Mouse (Mus musculus) CH12.LX (cell line): Measurements from ENCODE around the gene Hoxb2. TPM values are rescaled to one million over a fixed set of nuclear protein-coding genes. Genes with fewer than 3 reads are reported as not detected.

ENCODE experiments used
- DNase-seq: peaks from one replicate; pipeline ENCODE4 v3.0.0-alpha.2; 2013; ENCODE audit errors: extremely low read depth
- H3K27ac ChIP-seq: 2 replicates; pipeline ENCODE4 v1.5.1; 2012; ENCODE audit warnings: low read depth, mild to moderate bottlenecking, control low read depth, moderate library complexity; ENCODE audit not compliant: insufficient read depth
- H3K27me3 ChIP-seq: replicated peaks from 2 replicates; pipeline ENCODE3; 2012; ENCODE audit warnings: inconsistent platforms
- H3K36me3 ChIP-seq, 2 experiments: replicated peaks in 1 of 2; 2 replicates each; pipeline versions ENCODE3 to v1.6.1; 2012; ENCODE audit warnings: inconsistent platforms in 1 of 2, low read length in 1 of 2, mild to moderate bottlenecking in 1 of 2, mixed read lengths in 1 of 2, moderate library complexity in 1 of 2; ENCODE audit not compliant: control insufficient read depth in 1 of 2, insufficient read depth in 1 of 2
- H3K4me1 ChIP-seq, 2 experiments: 2 replicates each; pipeline ENCODE4 v1.6.1; 2012; ENCODE audit warnings: inconsistent platforms in 1 of 2, moderate library complexity in 1 of 2; ENCODE audit not compliant: insufficient read depth in 2 of 2, control insufficient read depth in 1 of 2
- H3K4me2 ChIP-seq: 2 replicates; pipeline ENCODE4 v1.6.1; 2012; ENCODE audit warnings: low read depth, mild to moderate bottlenecking, control low read depth; ENCODE audit not compliant: poor library complexity, insufficient read depth, severe bottlenecking
- H3K4me3 ChIP-seq, 3 experiments: fragments of 150-350 bp in 1 of 3; sonication (generic) in 1 of 3; replicated peaks in 1 of 3; 2 replicates each; pipeline versions ENCODE3 to v1.5.1; 2011 to 2012; ENCODE audit warnings: low read depth in 2 of 3, low read length in 2 of 3, mild to moderate bottlenecking in 2 of 3, moderate library complexity in 2 of 3, control low read depth in 1 of 3, improper control_type of control experiment in 1 of 3, inconsistent platforms in 1 of 3, mixed read lengths in 1 of 3; ENCODE audit not compliant: poor library complexity in 1 of 3
- H3K79me2 ChIP-seq: replicated peaks from 2 replicates; pipeline ENCODE4 v1.6.1; 2012; ENCODE audit warnings: mild to moderate bottlenecking, moderate library complexity; ENCODE audit not compliant: control insufficient read depth, poor library complexity, insufficient read depth, severe bottlenecking; ENCODE audit errors: extremely low read depth
- H3K9ac ChIP-seq: 2 replicates; pipeline ENCODE4 v1.6.1; 2012; ENCODE audit warnings: low read depth, mild to moderate bottlenecking, control low read depth, moderate library complexity; ENCODE audit not compliant: insufficient read depth
- H3K9me3 ChIP-seq: replicated peaks from 2 replicates; pipeline ENCODE3; 2012; ENCODE audit warnings: low read length, inconsistent platforms, mixed read lengths
- E2F4 ChIP-seq: IDR thresholded peaks from 2 replicates; pipeline ENCODE4 v1.6.1; 2011; ENCODE audit warnings: low read depth, low read length, improper control_type of control experiment; ENCODE audit not compliant: insufficient replicate concordance
- ELF1 ChIP-seq: IDR thresholded peaks from 2 replicates; pipeline ENCODE4 v1.6.1; 2014; ENCODE audit warnings: low read depth, mild to moderate bottlenecking, inconsistent platforms, low read length, improper control_type of control experiment
- EP300 ChIP-seq: IDR thresholded peaks from 2 replicates; pipeline ENCODE4 v1.6.1; 2011; ENCODE audit warnings: low read length, improper control_type of control experiment
- JUN ChIP-seq: IDR thresholded peaks from 2 replicates; pipeline ENCODE4 v1.6.1; 2011; ENCODE audit warnings: low read depth, mild to moderate bottlenecking, low read length, improper control_type of control experiment, moderate library complexity; ENCODE audit not compliant: insufficient read depth
- USF2 ChIP-seq: conservative IDR thresholded peaks from 2 replicates; pipeline ENCODE4 v1.6.1; 2011; ENCODE audit warnings: low read depth, low read length, improper control_type of control experiment
- ZC3H11A ChIP-seq: IDR thresholded peaks from 2 replicates; pipeline ENCODE4 v1.6.1; 2012; ENCODE audit warnings: low read depth, mild to moderate bottlenecking, inconsistent platforms, low read length, improper control_type of control experiment
- ZKSCAN1 ChIP-seq: IDR thresholded peaks from 2 replicates; pipeline ENCODE4 v1.6.1; 2012; ENCODE audit warnings: low read depth, inconsistent platforms, low read length, improper control_type of control experiment, borderline replicate concordance
- ZMIZ1 ChIP-seq: IDR thresholded peaks from 2 replicates; pipeline ENCODE4 v1.6.1; 2012; ENCODE audit warnings: low read depth, mild to moderate bottlenecking, inconsistent platforms, low read length, improper control_type of control experiment
- dilution Hi-C: fragments of 300-500 bp; cut with MboI; formaldehyde crosslinking; loops from 2 replicates; pipeline ENCODE4 v1.14.3; 2020; ENCODE audit warnings: low sequenced_read_pairs; ENCODE audit not compliant: extremely low pct_unique_long_range_greater_than_20kb, extremely low pct_ligation_motif_present
- in situ Hi-C: fragments of 300-500 bp; cut with MboI; formaldehyde crosslinking; loops from 3 replicates; pipeline ENCODE4 v1.14.3; 2019; ENCODE audit warnings: low sequenced_read_pairs, low pct_ligation_motif_present, low pct_unique_long_range_greater_than_20kb, mixed read lengths
- polyA plus RNA-seq: library from polyadenylated mRNA; unstranded; fragments of >175 nt; gene quantifications from 2 replicates; pipeline ENCODE4 v1.2.1, GENCODE M21; 2012; ENCODE audit warnings: low read depth; ENCODE audit not compliant: insufficient read length
- total RNA-seq, 2 experiments: library from RNA; depleted of rRNA; stranded (reverse); fragments of 300-350 nt in 1 of 2; fragments of >200 nt in 1 of 2; gene quantifications; 2 replicates each; pipeline ENCODE4 v1.2.3; 2012 to 2014

Gene Hoxb2
- total and polyA plus RNA-seq, 3 experiments, result not detected

DNA sequence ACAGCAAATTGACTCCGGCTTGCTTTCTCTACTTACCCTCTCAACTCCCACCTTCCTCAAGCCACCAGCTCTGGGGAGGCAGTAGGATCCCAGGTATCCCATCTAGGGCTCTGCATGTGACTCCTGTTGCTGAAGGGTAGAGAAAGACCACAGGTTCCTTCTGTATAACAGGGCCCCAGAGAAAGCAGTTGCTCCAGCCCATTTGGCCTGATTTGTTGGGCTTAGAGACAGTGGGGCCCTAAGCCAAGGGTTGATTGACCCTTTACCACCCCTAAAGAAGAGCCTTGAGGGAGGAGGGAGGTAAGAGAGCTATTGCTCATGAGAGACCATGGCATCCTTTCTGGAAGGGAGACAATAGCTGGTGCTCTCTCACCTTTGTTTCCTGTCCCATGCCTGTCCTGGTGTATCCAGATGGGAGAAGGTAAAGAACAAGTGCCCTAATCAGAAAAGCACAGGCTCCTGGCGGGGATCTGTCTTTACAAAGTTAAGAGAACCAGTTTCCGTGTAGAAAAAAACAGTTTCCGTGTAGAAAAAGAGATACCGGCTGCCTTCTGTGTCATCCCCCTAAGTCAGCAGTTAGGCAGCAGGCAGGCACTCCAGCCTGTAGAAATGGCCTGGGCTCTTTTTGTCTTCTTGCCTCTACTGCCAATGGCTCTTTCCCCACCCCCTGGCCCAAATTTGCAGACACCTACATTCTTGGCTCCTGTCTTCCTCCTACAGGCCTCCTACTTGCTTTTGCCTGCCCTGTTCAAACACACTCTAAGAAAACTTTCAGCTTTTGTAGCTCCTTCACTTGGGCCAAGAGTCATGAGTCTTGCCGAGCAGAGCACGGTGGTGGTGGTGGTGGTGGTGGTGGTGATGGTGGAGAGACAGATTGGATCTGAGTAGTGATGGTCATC, 11.1 kb upstream of the Hoxb2 start:
- Histone ChIP-seq H3K4me2 (no peak overlapping the region), H3K36me3 (peaks cover 0 to 2% of the 10 kb centered on the region in 2 experiments)
- in situ Hi-C loops, result loop anchor here (5.0 kb wide), 1 partner anchor 33 kb away; no protein-coding TSS in a partner anchor

DNA sequence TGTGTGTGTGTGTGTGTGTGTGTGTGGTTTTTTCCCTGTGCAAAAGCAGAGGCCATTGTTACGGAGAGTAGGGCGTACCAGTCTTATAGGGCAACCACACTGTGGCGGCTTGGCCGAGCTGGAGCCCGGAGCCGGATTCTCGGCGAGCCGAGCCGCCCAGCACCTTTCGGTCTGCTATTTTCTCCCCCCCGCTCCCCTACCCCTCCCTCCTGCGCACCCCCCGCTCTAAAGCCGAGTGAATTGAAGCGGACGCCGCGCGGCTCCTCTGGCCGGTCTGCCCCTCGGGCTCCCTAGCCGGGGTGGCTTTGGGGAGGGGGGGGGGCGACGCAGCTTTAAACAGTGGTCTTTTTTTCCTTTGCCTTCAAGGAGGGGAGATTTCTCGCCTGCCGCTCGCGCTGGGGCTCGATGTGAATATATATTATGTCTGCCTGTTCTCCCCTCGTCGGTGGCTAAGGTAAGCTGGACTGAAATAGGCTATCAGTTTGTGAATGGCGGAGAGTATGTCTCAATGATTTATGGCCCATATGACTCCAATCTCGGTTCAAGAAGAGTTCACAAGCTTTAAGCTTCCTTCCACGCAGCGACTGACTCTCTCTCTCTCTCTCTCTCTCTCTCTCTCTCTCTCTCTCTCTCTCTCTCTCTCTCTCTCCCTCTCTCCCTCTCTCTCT, 9.5 kb upstream of the Hoxb2 start:
- Histone ChIP-seq H3K27ac (no peak overlapping the region), H3K4me2 (no peak overlapping the region), H3K4me3 (no peak overlapping the region), H3K4me1 (peaks cover 3 to 9% of the 10 kb centered on the region in 2 experiments; a peak in 2 of 4 replicates), H3K9ac (no peak overlapping the region), H3K36me3 (peaks cover 0 to 6% of the 10 kb centered on the region in 2 experiments), H3K27me3 (peaks cover 10% of the 10 kb centered on the region), H3K79me2 (no peaks in the 10 kb centered on the region), H3K9me3 (peaks cover 5% of the 10 kb centered on the region)
- dilution Hi-C loops, result no loop called here
- in situ Hi-C loops, result no loop called here
- TF ChIP-seq ZC3H11A (no peak), EP300 (no peak), ZMIZ1 (no peak), E2F4 (no peak)
- DNase-seq, result no peak

More for the DNA sequence above, 11.1 kb upstream of the Hoxb2 start:
- H3K4me1 ChIP-seq, result peaks cover 3 to 8% of the 10 kb centered on the region in 2 experiments; a peak in 2 of 4 replicates
- no peak overlapping the region for H3K9ac ChIP-seq
- H3K27me3 ChIP-seq, result peaks cover 10% of the 10 kb centered on the region
- no peaks in the 10 kb centered on the region for H3K79me2 ChIP-seq
- no peak for TF ChIP-seq ZKSCAN1
- TF ChIP-seq USF2, result no peak
- TF ChIP-seq JUN, result no peak
- no peak for TF ChIP-seq ELF1
- DNase-seq, result no peak
- peaks cover 2% of the 10 kb centered on the region for H3K9me3 ChIP-seq
- no peak overlapping the region for H3K4me3 ChIP-seq
- H3K27ac ChIP-seq, result no peak overlapping the region
- dilution Hi-C loops, result no loop called here
